Mouse (Mus musculus) liver, embryonic 16.5 days (tissue): ENCODE measurements around the gene Slc32a1. TPM values are rescaled to one million over a fixed set of nuclear protein-coding genes. Genes with fewer than 3 reads are reported as not detected.
A peak's percentile ranks its signal among the peaks of the same experiment; 100 is the strongest.

Source experiments
- ATAC-seq: fragments of 200-750 bp; cut with Nextera tagmentation; 2 replicates; pipeline ENCODE4 v1.8.0; 2017; ENCODE audit warnings: low read depth, mild to moderate bottlenecking, moderate number of reproducible peaks, moderate library complexity
- H3K27ac ChIP-seq: fragments of 300-500 bp; sonication (generic); 2 replicates; pipeline ENCODE4 v1.5.1; 2014; ENCODE audit warnings: mild to moderate bottlenecking, low read length
- H3K27me3 ChIP-seq: fragments of 300-500 bp; sonication (generic); 2 replicates; pipeline ENCODE4 v1.6.1; 2014; ENCODE audit warnings: low read depth, low read length, mixed read lengths; ENCODE audit not compliant: control insufficient read depth, insufficient read depth
- H3K36me3 ChIP-seq: fragments of 300-500 bp; sonication (generic); 2 replicates; pipeline ENCODE4 v1.6.1; 2014; ENCODE audit warnings: mild to moderate bottlenecking; ENCODE audit not compliant: control insufficient read depth, insufficient read depth
- H3K4me1 ChIP-seq: fragments of 300-500 bp; sonication (generic); 2 replicates; pipeline ENCODE4 v1.6.1; 2014; ENCODE audit warnings: low read depth, low read length, mixed read lengths; ENCODE audit not compliant: control insufficient read depth
- H3K4me2 ChIP-seq: fragments of 300-500 bp; sonication (generic); 2 replicates; pipeline ENCODE4 v1.6.1; 2014; ENCODE audit warnings: low read depth, low read length, mixed read lengths
- H3K4me3 ChIP-seq: fragments of 300-500 bp; sonication (generic); 2 replicates; pipeline ENCODE4 v1.5.1; 2014; ENCODE audit warnings: low read depth, mild to moderate bottlenecking, low read length
- H3K9ac ChIP-seq: fragments of 300-500 bp; sonication (generic); 2 replicates; pipeline ENCODE4 v1.6.1; 2014; ENCODE audit warnings: low read depth, low read length
- H3K9me3 ChIP-seq: fragments of 300-500 bp; sonication (generic); replicated peaks from 2 replicates; pipeline ENCODE4 v1.6.1; 2016; ENCODE audit warnings: low read length; ENCODE audit not compliant: control insufficient read depth
- WGBS: fragments of 180-500 bp; shearing (Covaris S2); extraction: QIAGEN DNeasy Blood & Tissue Kit; methylation state at CpG from one replicate; pipeline ENCODE4 v1.1.7; 2014; ENCODE audit not compliant: insufficient replicate concordance; 5-methylcytosine and 5-hydroxymethylcytosine counted together
- polyA plus RNA-seq: library from polyadenylated mRNA; unstranded; fragments of >200 nt; fragmentation: Nextera tagmentation; extraction: Ambion mirVana; gene quantifications from 2 replicates; pipeline ENCODE4 v1.2.1, GENCODE M21; 2015

Slc32a1 gene
- polyA plus RNA-seq = not detected in 2 replicates

DNA sequence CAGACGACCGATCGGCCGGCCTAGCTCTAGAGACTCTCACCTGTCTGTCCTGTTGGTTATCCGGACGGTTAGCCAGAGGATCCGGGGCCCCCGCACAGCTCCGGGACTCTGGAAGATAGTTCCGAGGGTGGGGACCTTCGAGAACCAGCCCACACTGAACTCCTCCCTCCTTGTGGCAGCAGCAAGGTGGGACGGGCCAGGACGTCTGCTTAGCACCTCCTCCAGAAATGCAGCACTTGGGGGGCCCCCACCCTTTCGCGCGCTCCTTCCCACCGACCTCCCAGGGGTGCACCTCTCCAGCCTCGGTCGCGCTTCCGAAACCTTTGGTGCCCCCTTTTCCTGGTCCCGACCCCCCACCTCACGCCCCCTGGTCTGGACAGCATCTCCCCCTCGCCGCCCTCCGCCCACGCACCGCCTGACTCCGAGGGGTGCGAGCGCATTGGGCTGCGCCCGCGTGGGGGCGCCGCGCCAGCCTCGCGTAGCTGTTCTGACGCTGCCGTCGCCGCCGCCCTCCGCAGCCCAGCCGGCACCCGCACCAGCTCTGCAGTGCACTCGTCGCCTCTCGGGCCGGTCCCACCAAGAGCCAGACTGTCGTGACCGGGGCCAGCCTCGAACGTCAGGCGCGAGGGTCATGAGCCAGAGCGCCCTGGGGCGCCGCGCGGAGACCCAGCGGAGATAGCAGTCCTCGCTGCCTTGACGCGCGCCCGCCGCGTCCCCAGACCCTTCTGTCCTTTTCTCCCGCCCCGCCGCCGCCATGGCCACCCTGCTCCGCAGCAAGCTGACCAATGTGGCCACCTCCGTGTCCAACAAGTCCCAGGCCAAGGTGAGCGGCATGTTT, at the start of gene Slc32a1:
Gene Slc32a1, plus strand, starts transcription at position 280 of the 838 bp plus-strand sequence.
- Histone ChIP-seq H3K4me1 (peaks cover 11% of the 10 kb centered on the region), H3K36me3 (no peaks in the 10 kb centered on the region), H3K9ac (no peak within 1 kb of the TSS), H3K4me2 (no peak within 1 kb of the TSS), H3K9me3 (no peaks in the 10 kb centered on the region), H3K4me3 (0 out of 2 replicates have a peak within 1 kb of the TSS, but pooled peaks have one; percentile 3), H3K27me3 (peaks cover 94% of the 10 kb centered on the region), H3K27ac (no peak within 1 kb of the TSS)
- WGBS = under 1% methylated on average over 64 of the region's 77 CpGs
- ATAC-seq = no peak; the same call in 1 of the 2 replicates

DNA sequence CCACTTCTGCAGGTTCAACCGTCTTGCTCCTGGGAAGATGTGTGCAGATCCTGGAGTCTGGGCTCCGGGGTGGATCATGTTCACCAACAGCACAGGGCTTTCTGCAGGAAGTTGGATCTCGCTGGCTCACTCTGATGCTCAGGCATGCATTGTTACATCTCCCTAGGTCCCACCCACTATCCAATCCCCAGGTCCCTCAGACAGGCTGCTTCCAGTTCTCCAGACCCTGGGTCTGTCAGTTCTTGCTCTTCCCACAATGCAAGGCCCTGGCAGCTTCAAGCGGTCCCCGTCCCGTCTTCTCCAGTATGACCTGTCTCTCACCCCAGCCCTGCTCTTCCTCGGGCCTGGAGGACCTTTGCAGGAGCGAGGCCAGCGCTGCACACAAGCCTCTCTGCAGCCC, 49.8 kb upstream of the Slc32a1 start:
- H3K9me3 ChIP-seq = no peaks in the 10 kb centered on the region
- no peak overlapping the region for H3K9ac ChIP-seq
- H3K4me3 ChIP-seq = no peak overlapping the region
- H3K4me1 ChIP-seq = no peaks in the 10 kb centered on the region
- no peak for ATAC-seq
- no peak overlapping the region for H3K4me2 ChIP-seq
- 19% methylated on average over 9 of the region's 9 CpGs for WGBS
- peaks cover 3% of the 10 kb centered on the region for H3K27me3 ChIP-seq
- H3K27ac ChIP-seq = no peak overlapping the region
- no peaks in the 10 kb centered on the region for H3K36me3 ChIP-seq

DNA sequence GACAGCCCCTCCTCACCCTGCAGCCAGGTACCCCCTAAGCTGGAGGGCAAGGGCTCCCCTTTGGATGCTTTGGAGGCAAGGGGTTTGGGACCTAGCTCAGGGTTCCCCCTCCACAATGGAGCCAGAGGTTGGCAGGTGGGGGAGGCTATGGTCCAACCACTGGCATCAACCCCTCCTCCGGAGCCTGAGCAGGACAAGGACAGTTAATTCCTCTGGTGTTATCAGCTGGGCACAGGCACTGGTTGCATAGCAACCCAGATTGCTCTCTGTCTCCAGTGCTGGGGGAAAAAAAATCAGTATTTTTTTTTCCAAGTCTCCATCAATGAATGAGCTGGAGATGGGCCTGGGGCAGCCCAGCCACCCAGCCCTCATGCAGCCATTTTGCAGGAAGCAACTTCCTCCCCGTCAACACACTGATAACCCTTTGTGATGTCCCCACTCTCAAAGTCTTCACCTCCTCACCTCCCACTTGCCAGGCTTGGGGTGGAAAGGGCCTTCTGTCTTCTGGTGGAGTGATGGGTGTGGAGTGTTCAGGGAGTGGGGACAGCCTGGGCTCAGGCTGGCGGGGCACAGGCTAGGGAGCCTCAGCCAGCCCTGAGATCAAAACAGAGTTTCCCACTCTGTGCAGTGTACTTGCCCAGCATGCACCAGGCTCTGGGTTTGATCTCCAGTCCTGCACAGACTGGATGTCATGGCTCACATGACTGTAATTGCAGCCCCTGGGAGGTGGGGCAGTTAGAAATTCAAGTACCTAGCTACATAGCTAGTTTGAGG, 49.0 kb upstream of the Slc32a1 start:
- no peaks in the 10 kb centered on the region for H3K9me3 ChIP-seq
- 17% methylated on average over 3 of the region's 3 CpGs for WGBS
- no peaks in the 10 kb centered on the region for H3K27me3 ChIP-seq
- H3K4me1 ChIP-seq = no peaks in the 10 kb centered on the region
- H3K27ac ChIP-seq = no peak overlapping the region
- no peak overlapping the region for H3K4me3 ChIP-seq
- no peak for ATAC-seq
- no peak overlapping the region for H3K4me2 ChIP-seq
- H3K9ac ChIP-seq = no peak overlapping the region
- H3K36me3 ChIP-seq = no peaks in the 10 kb centered on the region

DNA sequence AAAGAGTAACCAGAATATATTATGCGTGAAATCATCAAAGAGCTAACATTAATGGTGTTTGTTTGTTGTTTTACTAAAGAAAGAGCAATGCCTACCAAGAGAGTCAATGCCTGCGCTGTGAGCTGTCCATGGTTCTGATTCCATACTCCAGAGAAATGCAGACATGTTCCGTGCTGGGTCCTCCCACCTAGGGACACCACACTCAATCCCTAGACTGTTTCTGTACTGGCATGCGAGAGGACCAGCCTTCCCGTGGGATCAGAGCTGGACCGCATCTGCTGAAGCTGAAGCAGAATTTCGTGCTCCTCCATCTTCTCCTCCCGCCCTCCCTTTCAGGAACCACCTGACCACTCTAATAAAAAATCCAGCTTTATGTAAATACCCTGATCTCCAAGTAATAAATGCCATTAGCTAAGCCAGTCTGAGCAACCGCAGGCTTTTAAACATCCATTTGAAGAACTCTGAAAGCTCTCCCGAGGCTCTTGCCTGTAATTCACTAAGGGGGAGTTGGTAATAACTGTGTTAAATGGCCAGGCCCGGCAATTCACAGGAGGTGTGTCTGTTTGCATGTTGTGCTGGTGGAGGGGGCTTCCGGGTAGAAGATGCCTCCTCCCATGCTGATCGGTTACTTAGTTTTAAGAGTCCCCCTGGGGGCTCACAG, 40.0 kb upstream of the Slc32a1 start:
- Histone ChIP-seq H3K4me2 (no peak overlapping the region), H3K4me3 (no peak overlapping the region), H3K4me1 (no peaks in the 10 kb centered on the region), H3K36me3 (no peaks in the 10 kb centered on the region), H3K27ac (no peak overlapping the region), H3K9me3 (no peaks in the 10 kb centered on the region), H3K9ac (no peak overlapping the region), H3K27me3 (no peaks in the 10 kb centered on the region)
- WGBS = 26% methylated on average over 13 of the region's 13 CpGs
- ATAC-seq = no peak

DNA sequence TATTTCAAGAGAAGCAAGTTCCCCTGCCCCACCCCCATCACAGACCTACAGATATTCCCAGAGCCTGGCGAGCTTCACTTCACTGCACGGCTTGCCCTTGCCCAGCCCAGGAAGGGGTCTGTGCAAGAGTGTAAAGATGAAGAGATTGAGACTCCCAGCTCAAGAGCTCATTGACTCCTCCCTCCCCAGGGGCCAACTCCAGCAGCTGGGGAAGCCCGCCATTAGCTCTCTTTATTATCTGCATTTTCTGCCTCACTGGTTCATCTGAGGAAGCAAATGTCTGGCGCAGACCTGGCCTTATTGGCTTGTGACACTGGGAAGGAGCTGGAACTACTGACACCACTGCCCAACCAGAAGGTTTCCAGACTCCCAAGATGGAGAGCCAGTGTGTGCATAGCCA, 30.6 kb upstream of the Slc32a1 start:
- Histone ChIP-seq H3K9me3 (no peaks in the 10 kb centered on the region), H3K4me2 (no peak overlapping the region), H3K27me3 (no peaks in the 10 kb centered on the region), H3K27ac (no peak overlapping the region), H3K9ac (no peak overlapping the region), H3K36me3 (no peaks in the 10 kb centered on the region), H3K4me1 (peaks cover 3% of the 10 kb centered on the region; the same call in 1 of the 2 replicates), H3K4me3 (no peak overlapping the region)
- WGBS = 47% methylated on average over 4 of the region's 4 CpGs
- ATAC-seq = no peak

DNA sequence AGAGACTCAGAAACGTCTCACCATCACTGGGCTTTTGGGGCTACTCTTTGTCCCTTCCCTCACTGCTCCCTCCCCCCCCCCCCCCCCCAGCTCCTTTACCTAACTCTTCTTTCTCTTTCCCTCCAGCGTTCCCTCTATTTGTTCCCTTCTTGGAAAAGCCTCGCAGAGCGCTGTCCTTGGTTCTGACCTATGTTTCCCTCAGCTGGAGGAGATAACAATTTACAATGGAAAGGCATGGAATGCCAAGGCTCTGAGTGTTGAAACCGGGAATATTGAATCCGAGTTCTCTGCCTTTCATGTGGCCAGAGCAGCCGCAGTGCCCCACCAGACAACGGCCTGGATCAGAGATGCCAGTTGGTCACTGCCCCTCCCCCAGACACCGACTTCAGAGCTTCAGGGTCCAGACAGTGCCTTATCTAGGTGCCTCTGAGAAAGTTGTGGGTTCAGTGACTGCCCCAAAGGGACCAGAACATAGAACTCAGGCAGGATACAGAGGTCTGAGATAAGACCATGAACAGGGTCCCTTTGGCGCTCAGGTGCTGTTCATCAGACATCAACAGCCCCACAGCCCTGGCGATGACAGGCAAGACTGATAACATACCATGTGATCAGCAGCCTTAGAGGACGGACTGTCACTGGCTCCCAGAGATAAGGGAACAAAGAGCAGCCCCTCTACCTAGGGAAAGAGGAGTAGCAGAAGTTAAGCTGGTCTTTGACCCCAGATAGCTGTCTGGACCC, 25.8 kb upstream of the Slc32a1 start:
- Histone ChIP-seq H3K27me3 (no peaks in the 10 kb centered on the region), H3K9ac (no peak overlapping the region), H3K4me1 (peaks cover 4% of the 10 kb centered on the region; the same call in 1 of the 2 replicates), H3K4me3 (no peak overlapping the region), H3K36me3 (no peaks in the 10 kb centered on the region), H3K4me2 (0 out of 2 replicates have a peak overlapping the region, but pooled peaks have one; percentile 6), H3K27ac (no peak overlapping the region), H3K9me3 (no peaks in the 10 kb centered on the region)
- WGBS = 2% methylated on average over 12 of the region's 12 CpGs
- peak; percentile 65 for ATAC-seq

DNA sequence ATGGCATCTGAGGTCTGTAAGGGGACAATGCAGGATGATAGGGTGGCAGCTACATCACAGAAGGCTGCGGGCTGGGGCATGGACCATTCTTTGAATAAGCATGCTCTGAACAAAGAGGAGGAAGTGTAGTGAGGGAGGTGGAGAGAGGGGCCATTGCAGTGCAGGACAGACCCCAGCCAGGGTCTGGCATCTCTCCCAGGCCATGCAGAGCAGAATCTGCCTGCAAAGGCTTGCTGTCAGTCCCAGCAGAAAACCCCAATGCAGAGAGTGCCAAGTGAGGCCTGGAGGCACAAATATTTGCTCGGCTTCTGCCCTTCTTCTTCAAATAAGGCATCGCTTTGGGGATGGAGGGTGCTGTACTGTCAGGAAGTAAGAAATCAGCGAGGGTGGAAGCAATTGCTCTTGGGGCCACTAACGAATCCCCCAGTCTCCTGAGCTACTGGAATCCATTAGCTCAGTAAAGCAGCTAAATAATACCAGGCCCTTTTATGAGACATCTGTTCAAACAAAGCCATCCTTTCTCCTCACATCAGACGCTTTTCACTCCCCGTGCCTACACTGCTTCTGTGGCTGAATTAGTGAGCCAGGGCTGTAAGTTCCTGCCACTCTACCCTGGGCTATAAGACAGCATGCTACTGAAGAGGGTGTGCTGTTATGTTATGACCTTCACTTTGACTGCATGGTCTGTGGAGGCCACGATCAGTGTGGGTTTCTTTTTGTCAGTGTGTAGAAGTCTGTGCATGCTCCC, 21.9 kb upstream of the Slc32a1 start:
- Histone ChIP-seq H3K4me3 (no peak overlapping the region), H3K9me3 (no peaks in the 10 kb centered on the region), H3K9ac (no peak overlapping the region), H3K27ac (no peak overlapping the region), H3K27me3 (no peaks in the 10 kb centered on the region), H3K4me1 (peaks cover 4% of the 10 kb centered on the region; the same call in 1 of the 2 replicates), H3K36me3 (no peaks in the 10 kb centered on the region), H3K4me2 (no peak overlapping the region)
- no peak for ATAC-seq
- 42% methylated on average over 8 of the region's 8 CpGs for WGBS

DNA sequence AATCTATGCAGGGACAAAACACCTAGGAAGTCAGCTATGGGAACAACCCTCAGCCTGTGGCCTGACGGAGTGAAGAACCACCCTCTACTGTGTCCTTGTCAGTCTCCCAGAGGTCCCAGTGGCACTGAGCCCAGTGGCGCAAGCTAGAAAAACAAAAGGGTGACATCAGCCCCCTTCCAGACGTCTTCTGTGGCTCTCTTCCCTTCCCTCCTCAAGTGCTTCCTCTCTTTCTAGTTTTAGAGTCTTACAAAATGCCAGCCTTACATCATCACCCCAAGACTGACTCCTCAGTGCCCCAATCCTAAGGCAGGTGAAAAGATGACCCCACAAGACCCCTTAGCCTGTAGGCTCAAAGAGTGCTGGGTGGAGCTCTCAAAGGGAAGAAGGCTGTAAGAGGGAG, 20.1 kb upstream of the Slc32a1 start:
- no peak for ATAC-seq
- Histone ChIP-seq H3K27ac (no peak overlapping the region), H3K4me2 (no peak overlapping the region), H3K9me3 (no peaks in the 10 kb centered on the region), H3K27me3 (peaks cover 2% of the 10 kb centered on the region; the same call in 1 of the 2 replicates), H3K36me3 (no peaks in the 10 kb centered on the region), H3K4me3 (no peak overlapping the region), H3K9ac (no peak overlapping the region), H3K4me1 (no peaks in the 10 kb centered on the region)
- 29% methylated on average over 3 of the region's 3 CpGs for WGBS
